Mouse (Mus musculus) C2C12 (cell line): ENCODE results near the gene Cops4.

Source experiments
- CTCF ChIP-seq: IDR thresholded peaks from one replicate; pipeline ENCODE4 v1.5.1; 2011; ENCODE audit not compliant: control insufficient read depth, insufficient read depth, insufficient read length
- MAX ChIP-seq: IDR thresholded peaks from one replicate; pipeline ENCODE4 v1.6.1; 2011; ENCODE audit warnings: mild to moderate bottlenecking, control low read depth
- USF1 ChIP-seq: IDR thresholded peaks from one replicate; pipeline ENCODE4 v1.6.1; 2011; ENCODE audit warnings: low read depth, mild to moderate bottlenecking, control low read depth, moderate library complexity

DNA sequence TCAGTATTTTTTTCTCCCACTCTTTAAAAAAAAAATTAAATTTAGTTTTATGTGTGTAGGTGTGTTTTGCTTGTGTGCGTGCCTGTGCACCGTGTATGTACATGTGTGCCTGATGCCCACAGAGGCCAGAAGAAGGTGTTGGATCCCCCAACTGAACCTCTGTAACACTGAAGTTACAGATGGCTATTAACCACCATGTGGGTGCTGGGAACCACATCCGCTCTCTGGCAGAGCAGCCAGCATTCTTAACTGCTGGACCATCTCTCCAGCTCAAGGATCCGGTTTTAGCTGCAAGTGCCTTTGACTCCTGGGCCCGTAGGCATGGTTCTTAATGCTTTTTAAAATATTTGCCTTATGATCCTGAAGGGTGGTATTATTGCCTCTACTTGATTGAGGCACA is 55.1 kb downstream of the Cops4 start:
- no peak for TF ChIP-seq CTCF
- TF ChIP-seq MAX: no peak
- no peak for TF ChIP-seq USF1
